Mouse (Mus musculus) splenic B cell, adult 2 months (primary cell): ENCODE data around the gene Slc35f2.

Experiments used
- DNase-seq: peaks from one replicate; pipeline ENCODE4 v3.0.0-alpha.2; 2011; ENCODE audit warnings: low read depth, low spot score
- H3K27me3 ChIP-seq: 2 replicates; pipeline ENCODE4 v1.6.1; 2012; ENCODE audit warnings: mild to moderate bottlenecking, low read length, moderate library complexity, mixed read lengths; ENCODE audit not compliant: control insufficient read depth, poor library complexity, insufficient read depth, severe bottlenecking
- H3K36me3 ChIP-seq: 2 replicates; pipeline ENCODE4 v1.6.1; 2012; ENCODE audit warnings: mild to moderate bottlenecking, low read length, moderate library complexity, mixed read lengths; ENCODE audit not compliant: control insufficient read depth, poor library complexity, insufficient read depth, severe bottlenecking

The Slc35f2 gene

DNA sequence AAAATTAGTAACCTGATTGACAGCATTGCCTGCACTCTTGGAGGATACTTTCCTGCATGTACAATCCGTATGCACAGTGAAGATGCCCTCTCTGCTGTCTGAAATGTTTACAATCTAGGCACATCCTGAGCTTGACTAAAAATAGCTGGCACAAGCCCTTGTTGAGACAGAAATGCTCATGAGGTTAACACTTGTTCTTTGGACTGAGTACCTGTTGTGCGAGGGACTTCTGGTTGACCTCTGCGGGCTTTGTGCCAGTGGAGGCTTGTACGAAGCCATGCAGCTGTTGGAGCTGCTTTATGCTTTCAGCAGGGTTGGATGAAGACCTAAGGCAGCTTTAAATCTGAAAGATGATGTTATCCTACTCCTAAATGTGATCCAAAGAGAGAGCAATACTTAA, 80.8 kb downstream of the Slc35f2 start:
- H3K36me3 ChIP-seq: no peaks in the 10 kb centered on the region
- no peaks in the 10 kb centered on the region for H3K27me3 ChIP-seq
- no peak for DNase-seq

DNA sequence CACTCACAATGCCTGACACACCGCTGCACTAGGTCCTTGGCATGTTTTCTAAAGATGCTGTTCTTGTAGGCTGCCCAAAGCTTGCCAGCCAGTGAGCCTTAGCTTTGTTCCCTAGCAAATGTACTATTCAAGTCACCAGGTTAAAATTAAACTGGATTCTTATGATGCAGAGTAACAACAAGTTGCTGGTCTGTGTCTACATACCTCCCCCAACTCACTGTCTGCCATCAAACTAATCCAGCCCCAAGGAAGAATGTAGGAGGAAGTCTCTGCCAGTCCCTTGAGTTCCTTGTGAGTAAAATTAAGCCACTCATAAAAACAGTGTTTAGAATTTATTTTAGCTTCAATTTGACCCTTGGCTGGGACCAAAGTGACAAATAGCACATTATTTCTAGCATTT, 82.3 kb downstream of the Slc35f2 start:
- no peak for DNase-seq

DNA sequence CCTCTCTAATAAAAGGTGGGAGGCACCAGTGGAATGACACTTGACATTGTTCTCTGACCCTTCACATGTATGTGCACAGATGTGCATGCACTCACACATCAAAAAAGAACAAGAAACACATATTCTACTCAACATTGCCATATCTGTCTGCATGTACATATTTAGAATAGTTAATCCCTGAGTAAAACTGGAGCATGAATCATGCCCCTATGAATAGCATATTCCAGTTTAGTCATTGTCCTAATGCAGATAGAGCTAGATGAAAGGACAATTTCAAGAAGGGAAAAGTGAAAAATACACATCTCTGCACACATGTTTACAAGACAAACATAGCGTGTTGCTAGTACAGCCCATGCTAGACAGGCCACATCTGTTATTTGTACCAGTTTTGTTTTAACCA, 83.2 kb downstream of the Slc35f2 start:
- no peak for DNase-seq
- Histone ChIP-seq H3K27me3 (no peaks in the 10 kb centered on the region), H3K36me3 (no peaks in the 10 kb centered on the region)

More for the DNA sequence above, 82.3 kb downstream of the Slc35f2 start:
- H3K36me3 ChIP-seq: no peaks in the 10 kb centered on the region
- H3K27me3 ChIP-seq: no peaks in the 10 kb centered on the region

DNA sequence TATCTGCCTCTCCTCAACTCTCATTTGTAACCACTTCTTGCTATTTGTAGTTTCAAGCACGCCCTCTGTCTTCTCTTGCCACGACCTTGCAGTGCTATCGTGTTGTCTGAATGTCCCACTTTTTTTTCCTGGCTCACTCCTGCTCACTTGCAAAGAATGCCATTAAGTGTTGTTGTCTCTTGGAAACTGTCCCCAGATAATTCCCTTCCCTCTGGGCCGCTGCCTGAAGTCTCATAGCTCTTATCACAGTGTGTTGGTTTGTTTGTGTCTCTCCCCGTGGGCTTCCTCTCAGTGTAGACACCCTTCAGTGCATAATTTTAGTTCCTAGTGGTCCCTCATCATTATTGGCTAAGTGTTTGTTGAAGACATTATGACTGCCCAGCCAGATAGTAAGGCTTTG, 86.5 kb downstream of the Slc35f2 start:
- Histone ChIP-seq H3K36me3 (no peaks in the 10 kb centered on the region), H3K27me3 (no peaks in the 10 kb centered on the region)
- DNase-seq: no peak
